Mouse (Mus musculus): ENCODE data around the gene Nme6. TPM values are rescaled to one million over a fixed set of nuclear protein-coding genes. Genes with fewer than 3 reads are reported as not detected.

Nme6 gene
- polyA plus RNA-seq (2015; fragmentation: Illumina TruSeq; extraction: RNeasy Lipid Tissue Mini Kit (QIAGEN cat#74804); ENCODE audit: insufficient read depth, low read depth, low replicate concordance), result 7.8 TPM

GRCm38 (mm10) chr9:109832391-109833087, at the start of gene Nme6:
Nme6 (plus strand) TSS chr9:109832749.

GRCm38 (mm10) chr9:109790570-109790969, 42.0 kb upstream of the Nme6 start, which contains the start of gene Fbxw27:
Fbxw27 (minus strand) TSS chr9:109790670.

GRCm38 (mm10) chr9:109811980-109812379, 20.6 kb upstream of the Nme6 start, which contains the start of gene Spink8:
Spink8 (plus strand) TSS chr9:109812280.

GRCm38 (mm10) chr9:109849312-109849758, 16.8 kb downstream of the Nme6 start, which contains the start of gene Camp:
Camp (minus strand) TSS chr9:109849617.

GRCm38 (mm10) chr9:109874797-109875691, 42.5 kb downstream of the Nme6 start, which contains the start of gene Cdc25a:
Cdc25a (plus strand) TSS chr9:109875579.

Other genes with a start within 250 kb of the Nme6 start
- not detected for gene Fbxw24, start 206.7 kb upstream of the Nme6 start, polyA plus RNA-seq (2015; fragmentation: Illumina TruSeq; extraction: RNeasy Lipid Tissue Mini Kit (QIAGEN cat#74804); ENCODE audit: insufficient read depth, low read depth, low replicate concordance)
- gene Fbxw25, start 168.1 kb upstream of the Nme6 start, polyA plus RNA-seq (2015; fragmentation: Illumina TruSeq; extraction: RNeasy Lipid Tissue Mini Kit (QIAGEN cat#74804); ENCODE audit: insufficient read depth, low read depth, low replicate concordance), result not detected
- not detected for gene Fbxw18, start 130.0 kb upstream of the Nme6 start, polyA plus RNA-seq (2015; fragmentation: Illumina TruSeq; extraction: RNeasy Lipid Tissue Mini Kit (QIAGEN cat#74804); ENCODE audit: insufficient read depth, low read depth, low replicate concordance)
- gene Fbxw26, start 86.7 kb upstream of the Nme6 start, polyA plus RNA-seq (2015; fragmentation: Illumina TruSeq; extraction: RNeasy Lipid Tissue Mini Kit (QIAGEN cat#74804); ENCODE audit: insufficient read depth, low read depth, low replicate concordance), result not detected
- gene Fbxw27, start 42.1 kb upstream of the Nme6 start, polyA plus RNA-seq (2015; fragmentation: Illumina TruSeq; extraction: RNeasy Lipid Tissue Mini Kit (QIAGEN cat#74804); ENCODE audit: insufficient read depth, low read depth, low replicate concordance), result not detected
- not detected for gene Spink8, start 20.5 kb upstream of the Nme6 start, polyA plus RNA-seq (2015; fragmentation: Illumina TruSeq; extraction: RNeasy Lipid Tissue Mini Kit (QIAGEN cat#74804); ENCODE audit: insufficient read depth, low read depth, low replicate concordance)
- not detected for gene Camp, start 16.9 kb downstream of the Nme6 start, polyA plus RNA-seq (2015; fragmentation: Illumina TruSeq; extraction: RNeasy Lipid Tissue Mini Kit (QIAGEN cat#74804); ENCODE audit: insufficient read depth, low read depth, low replicate concordance)
- gene Cdc25a, start 42.8 kb downstream of the Nme6 start, polyA plus RNA-seq (2015; fragmentation: Illumina TruSeq; extraction: RNeasy Lipid Tissue Mini Kit (QIAGEN cat#74804); ENCODE audit: insufficient read depth, low read depth, low replicate concordance), result 6.5 TPM
- gene Map4, start 98.7 kb downstream of the Nme6 start, polyA plus RNA-seq (2015; fragmentation: Illumina TruSeq; extraction: RNeasy Lipid Tissue Mini Kit (QIAGEN cat#74804); ENCODE audit: insufficient read depth, low read depth, low replicate concordance), result 29.0 TPM

All from pancreas, adult 10 weeks (tissue).